Mouse (Mus musculus): ENCODE results near the gene Dvl1. TPM values are rescaled to one million over a fixed set of nuclear protein-coding genes. Genes with fewer than 3 reads are reported as not detected.

The Dvl1 gene
- polyA plus RNA-seq, 1 experiment = 89.0 TPM

DNA sequence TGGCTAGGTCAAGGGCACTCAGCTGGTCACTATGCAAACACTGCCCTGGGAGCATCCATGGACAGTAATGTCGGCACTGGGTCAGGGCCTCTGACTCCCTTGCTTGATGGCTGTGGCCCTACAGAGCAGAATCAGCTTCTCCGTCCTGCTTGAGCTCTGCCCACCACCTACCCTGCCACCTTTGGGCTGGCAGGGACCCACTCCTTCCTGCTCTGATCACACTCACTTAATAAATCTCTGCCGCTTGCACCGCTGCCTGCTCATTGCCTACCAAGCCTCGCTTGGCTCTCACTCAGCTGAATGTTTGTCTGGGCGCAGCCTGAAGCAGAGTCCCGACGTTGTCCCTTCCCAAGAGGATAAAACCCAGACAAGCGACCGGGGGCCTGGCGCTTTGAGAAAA is 59.8 kb downstream of the Dvl1 start:
- TF ChIP-seq GATA1 (IDR thresholded peaks at IDR 0.05; ENCODE audit: low read length) = no peak

DNA sequence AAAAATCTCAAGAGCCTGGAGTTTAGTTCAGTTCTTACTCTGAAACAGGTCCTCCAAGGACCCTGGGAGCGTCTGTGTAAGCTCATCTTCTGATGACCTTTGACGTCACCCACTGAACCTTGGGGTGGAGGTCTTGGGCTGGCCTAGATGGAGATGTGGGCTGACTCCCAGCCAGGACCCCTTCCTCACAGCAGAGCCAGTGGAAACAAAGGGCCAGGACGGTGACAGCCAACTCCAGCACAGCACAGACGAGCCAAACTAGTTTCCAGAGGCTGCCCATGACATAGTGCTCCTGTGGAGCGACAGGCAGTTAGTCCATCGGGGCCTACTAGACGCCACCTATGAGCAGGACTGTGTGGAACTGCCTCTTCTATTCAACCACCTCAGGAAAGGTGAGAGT is 61.1 kb downstream of the Dvl1 start:
- no peak for TF ChIP-seq GATA1 (IDR thresholded peaks at IDR 0.05; ENCODE audit: low read length)

GRCm38 (mm10) chr4:155908751-155909150 is 61.5 kb downstream of the Dvl1 start:
- TF ChIP-seq GATA1 (IDR thresholded peaks at IDR 0.05; ENCODE audit: low read length) = no peak

Other genes starting within 250 kb of the Dvl1 start
- 2.6 TPM in 2 replicates for gene Slc35e2, start 246.0 kb upstream of the Dvl1 start, polyA plus RNA-seq (2012)
- gene Cdk11b, start 222.5 kb upstream of the Dvl1 start, polyA plus RNA-seq (2012) = 112 and 114 TPM in 2 replicates
- gene Gm10563, start 202.0 kb upstream of the Dvl1 start, polyA plus RNA-seq (2012) = not detected in 2 replicates
- gene Mmp23, start 194.0 kb upstream of the Dvl1 start, polyA plus RNA-seq (2012) = 0.08 and 0.09 TPM in 2 replicates
- gene Mib2, start 178.2 kb upstream of the Dvl1 start, polyA plus RNA-seq (2012) = 32.9 and 34.2 TPM in 2 replicates
- gene Fndc10, start 153.1 kb upstream of the Dvl1 start, polyA plus RNA-seq (2012) = not detected in 2 replicates
- gene Ssu72, start 142.6 kb upstream of the Dvl1 start, polyA plus RNA-seq (2012) = 50.1 and 52.0 TPM in 2 replicates
- gene Tmem240, start 112.6 kb upstream of the Dvl1 start, polyA plus RNA-seq (2012) = 0.73 and 0.79 TPM in 2 replicates
- 83.6 and 88.5 TPM in 2 replicates for gene Atad3a, start 86.3 kb upstream of the Dvl1 start, polyA plus RNA-seq (2012)
- gene Vwa1, start 72.7 kb upstream of the Dvl1 start, polyA plus RNA-seq (2012) = 0.16 and 0.17 TPM in 2 replicates
- gene Tmem88b, start 61.5 kb upstream of the Dvl1 start, polyA plus RNA-seq (2012) = 0.02 and 0.06 TPM in 2 replicates
- not detected in 2 replicates for gene Ankrd65, start 57.0 kb upstream of the Dvl1 start, polyA plus RNA-seq (2012)
- gene Mrpl20, start 44.5 kb upstream of the Dvl1 start, polyA plus RNA-seq (2012) = 21.2 and 27.9 TPM in 2 replicates
- 41.7 and 52.9 TPM in 2 replicates for gene Ccnl2, start 34.9 kb upstream of the Dvl1 start, polyA plus RNA-seq (2012)
- gene Aurkaip1, start 16.1 kb upstream of the Dvl1 start, polyA plus RNA-seq (2012) = 258 and 358 TPM in 2 replicates
- 0.04 and 0.12 TPM in 2 replicates for gene Mxra8, start 7.7 kb upstream of the Dvl1 start, polyA plus RNA-seq (2012)
- gene Tas1r3, start 16.0 kb downstream of the Dvl1 start, polyA plus RNA-seq (2012) = 0.02 and 0.03 TPM in 2 replicates
- gene Cptp, start 22.0 kb downstream of the Dvl1 start, polyA plus RNA-seq (2012) = 1.7 and 8.0 TPM in 2 replicates
- gene Ints11, start 22.1 kb downstream of the Dvl1 start, polyA plus RNA-seq (2012) = 22.3 and 26.6 TPM in 2 replicates
- gene Pusl1, start 44.4 kb downstream of the Dvl1 start, polyA plus RNA-seq (2012) = 266 and 325 TPM in 2 replicates
- gene Acap3, start 44.4 kb downstream of the Dvl1 start, polyA plus RNA-seq (2012) = 37.5 and 47.6 TPM in 2 replicates
- gene Ube2j2, start 96.4 kb downstream of the Dvl1 start, polyA plus RNA-seq (2012) = 179 and 243 TPM in 2 replicates
- gene C1qtnf12, start 114.9 kb downstream of the Dvl1 start, polyA plus RNA-seq (2012) = 78.3 and 111 TPM in 2 replicates
- 6.0 and 6.1 TPM in 2 replicates for gene B3galt6, start 145.2 kb downstream of the Dvl1 start, polyA plus RNA-seq (2012)
- gene Sdf4, start 145.5 kb downstream of the Dvl1 start, polyA plus RNA-seq (2012) = 44.4 and 58.7 TPM in 2 replicates
- 0.60 and 2.3 TPM in 2 replicates for gene Tnfrsf4, start 166.4 kb downstream of the Dvl1 start, polyA plus RNA-seq (2012)
- gene Tnfrsf18, start 178.8 kb downstream of the Dvl1 start, polyA plus RNA-seq (2012) = 0.10 and 0.16 TPM in 2 replicates
- not detected in 2 replicates for gene Ttll10, start 212.0 kb downstream of the Dvl1 start, polyA plus RNA-seq (2012)

Data from G1E-ER4 (cell line).